Comparison of ENCODE assay signal across 9 mouse cellular contexts in the genomic region with DNA sequence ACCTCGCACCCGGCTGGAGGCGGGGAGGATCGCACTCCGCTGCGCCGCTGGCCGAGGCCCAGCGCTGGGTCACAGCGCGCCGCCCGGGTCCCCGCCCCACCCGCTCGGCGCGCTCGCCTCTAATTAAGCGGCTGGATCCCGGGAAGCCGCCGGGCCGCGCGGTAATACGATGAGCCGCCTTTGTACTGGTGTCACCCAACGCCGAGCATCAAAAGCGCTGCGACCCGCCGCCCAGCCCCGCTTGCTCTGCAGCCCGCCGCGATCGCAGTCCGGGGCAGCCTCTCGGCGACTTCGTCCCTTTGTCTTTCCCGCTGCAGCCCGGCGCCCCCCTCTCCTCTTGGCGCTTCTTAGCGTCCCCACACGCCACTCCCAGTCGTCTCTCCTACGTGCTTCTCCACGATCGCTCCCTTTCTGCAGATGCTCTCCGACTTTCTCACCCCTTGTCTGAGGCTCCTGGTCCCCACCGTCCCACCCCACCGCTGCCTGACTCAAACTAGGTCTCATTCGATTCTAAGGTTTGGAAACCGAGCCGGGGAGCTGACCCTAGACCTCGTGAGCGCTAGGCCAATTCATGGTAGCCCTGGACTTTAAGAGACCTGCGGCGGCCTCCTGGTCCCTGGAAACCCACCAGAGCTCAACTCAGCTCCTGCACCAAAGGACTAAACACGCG. TPM values are rescaled to one million over a fixed set of nuclear protein-coding genes. Genes with fewer than 3 reads are reported as not detected.
DNase-seq lines count a peak whose midpoint lies in the region; ATAC-seq and TF ChIP-seq lines count a peak whose summit lies in the region.
"Had no signal": no experiment of that assay in that cellular context is flagged by ENCODE, and none has a peak within 500 bp of the region (broad histone marks: within the 10 kb centered on the region; RNA-seq: fewer than 3 reads in every experiment).

No protein-coding gene starts in this region.

- 0 out of 2 replicates have a peak, but pooled peaks cover 3% of the 10 kb centered on the region for H3K4me1 ChIP-seq in lung, postnatal 0 days (ENCODE audit: insufficient read depth, low read depth, low read length)
- peaks cover 68% of the 10 kb centered on the region for H3K4me1 ChIP-seq in forebrain, embryonic 13.5 days
- H3K4me1 ChIP-seq in neural tube, embryonic 15.5 days = peaks cover 38% of the 10 kb centered on the region

- DNase-seq in lung, postnatal 0 days (ENCODE audit: low spot score) = no peak
- no peak for DNase-seq in lung, postnatal 25 days (ENCODE audit: low spot score)
- DNase-seq in kidney, postnatal 10 days = peak; percentile 34
- no peak for DNase-seq in left cerebral cortex, adult 11 months (ENCODE audit: low spot score)
- no peak for DNase-seq in frontal cortex, adult 2 months (ENCODE audit: extremely low spot score in 1 of 2, low spot score in 1 of 2)
- DNase-seq in adipocyte (ENCODE audit: low spot score) = no peak

- no peak for TF ChIP-seq CTCF in lung, postnatal 0 days (IDR thresholded peaks at IDR 0.05)

- no peaks in the 10 kb centered on the region for H3K9me3 ChIP-seq in lung, postnatal 0 days (ENCODE audit: low read length)
- H3K9me3 ChIP-seq in forebrain, embryonic 13.5 days (replicated peaks) = no peaks in the 10 kb centered on the region
- no peaks in the 10 kb centered on the region for H3K9me3 ChIP-seq in neural tube, embryonic 15.5 days (replicated peaks)

- peak overlapping the region; percentile 15; the same call in 1 of the 2 replicates for H3K4me3 ChIP-seq in lung, postnatal 0 days (ENCODE audit: low read depth, low read length)
- peak overlapping the region; percentile 32 for H3K4me3 ChIP-seq in forebrain, embryonic 13.5 days
- peak overlapping the region; percentile 33 for H3K4me3 ChIP-seq in neural tube, embryonic 15.5 days (replicated peaks)

- no peak overlapping the region for H3K9ac ChIP-seq in lung, postnatal 0 days (replicated peaks; ENCODE audit: low read depth)
- peak overlapping the region; percentile 52 for H3K9ac ChIP-seq in forebrain, embryonic 13.5 days
- H3K9ac ChIP-seq in neural tube, embryonic 15.5 days (replicated peaks) = no peak overlapping the region

- peaks cover 88% of the 10 kb centered on the region for H3K27me3 ChIP-seq in lung, postnatal 0 days (replicated peaks; ENCODE audit: insufficient read depth, low read length)
- H3K27me3 ChIP-seq in forebrain, embryonic 13.5 days = peaks cover 100% of the 10 kb centered on the region
- peaks cover 87% of the 10 kb centered on the region for H3K27me3 ChIP-seq in neural tube, embryonic 15.5 days (replicated peaks)

- no peak overlapping the region; the same call in 1 of the 2 replicates for H3K4me2 ChIP-seq in lung, postnatal 0 days (replicated peaks; ENCODE audit: low read depth, low read length)
- peak overlapping the region; percentile 59 for H3K4me2 ChIP-seq in forebrain, embryonic 13.5 days
- H3K4me2 ChIP-seq in neural tube, embryonic 15.5 days = peak overlapping the region; percentile 59

- TF ChIP-seq EP300 in lung, postnatal 0 days (IDR thresholded peaks at IDR 0.05) = no peak

- ATAC-seq in lung, postnatal 0 days = no peak
- ATAC-seq in forebrain, embryonic 13.5 days = peak; percentile 74; the same call in 1 of the 2 replicates
- no peak for ATAC-seq in neural tube, embryonic 15.5 days (ENCODE audit: low FRiP score)

- H3K36me3 ChIP-seq in lung, postnatal 0 days (ENCODE audit: insufficient read depth, low read length) = no peaks in the 10 kb centered on the region
- no peaks in the 10 kb centered on the region for H3K36me3 ChIP-seq in forebrain, embryonic 13.5 days (ENCODE audit: poor library complexity, severe bottlenecking)
- H3K36me3 ChIP-seq in neural tube, embryonic 15.5 days = no peaks in the 10 kb centered on the region

- H3K27ac ChIP-seq in lung, postnatal 0 days (ENCODE audit: low read length) = no peak overlapping the region
- no peak overlapping the region; the same call in 1 of the 2 replicates for H3K27ac ChIP-seq in forebrain, embryonic 13.5 days
- no peak overlapping the region for H3K27ac ChIP-seq in neural tube, embryonic 15.5 days (replicated peaks)

- 3% methylated on average over 59 of the region's 65 CpGs for WGBS in lung, postnatal 0 days
- under 1% methylated on average over 53 of the region's 65 CpGs for WGBS in forebrain, embryonic 13.5 days
- WGBS in neural tube, embryonic 15.5 days = under 1% methylated on average over 43 of the region's 65 CpGs

RNA-seq across cellular contexts. Expression of gene Pax7, which starts 11.7 kb away (rescaled TPM):
- not detected in 2 replicates for polyA plus RNA-seq in lung, postnatal 0 days (2015; fragmentation: Nextera tagmentation; extraction: Ambion mirVana)
- 0.04 and 0.09 TPM in 2 replicates for polyA plus RNA-seq in forebrain, embryonic 13.5 days (2015; fragmentation: Nextera tagmentation; extraction: Ambion mirVana)
- 0.14 and 0.17 TPM in 2 replicates for polyA plus RNA-seq in neural tube, embryonic 15.5 days (2015; fragmentation: Nextera tagmentation; extraction: Ambion mirVana)
- 0.02 TPM in 1 of 2 replicates, not detected in the other for polyA plus RNA-seq in frontal cortex, adult 2 months (2012; rRNA removed)
- polyA plus RNA-seq: liver, adult 2 months had no signal
